Mouse (Mus musculus) MEL (cell line): ENCODE data around the gene Vill. TPM values are rescaled to one million over a fixed set of nuclear protein-coding genes. Genes with fewer than 3 reads are reported as not detected.

ENCODE experiments used
- DNase-seq: peaks from one replicate; pipeline ENCODE4 v3.0.0; 2011; ENCODE audit warnings: low read depth, low spot score
- H3K27ac ChIP-seq: 2 replicates; pipeline ENCODE4 v1.5.1; 2012; ENCODE audit warnings: low read depth, mild to moderate bottlenecking, control low read depth, low read length, moderate library complexity; ENCODE audit not compliant: control insufficient read depth
- H3K27me3 ChIP-seq, 2 experiments: fragments of 150-350 bp in 1 of 2; sonication (generic) in 1 of 2; 2 replicates each; pipeline ENCODE4 v1.6.1; 2012; ENCODE audit warnings: low read length in 2 of 2, mild to moderate bottlenecking in 2 of 2, improper control_type of control experiment in 1 of 2, moderate library complexity in 1 of 2; ENCODE audit not compliant: insufficient read depth in 2 of 2, control insufficient read depth in 1 of 2
- H3K36me3 ChIP-seq, 2 experiments: 2 replicates each; pipeline ENCODE4 v1.6.1; 2012 to 2014; ENCODE audit warnings: low read length in 2 of 2, improper control_type of control experiment in 1 of 2, inconsistent platforms in 1 of 2, mild to moderate bottlenecking in 1 of 2; ENCODE audit not compliant: insufficient read depth in 2 of 2, control insufficient read depth in 1 of 2
- H3K4me1 ChIP-seq, 2 experiments: fragments of 150-350 bp in 1 of 2; sonication (generic) in 1 of 2; 2 replicates each; pipeline ENCODE4 v1.6.1; 2012; ENCODE audit warnings: low read length in 2 of 2, improper control_type of control experiment in 1 of 2, mild to moderate bottlenecking in 1 of 2; ENCODE audit not compliant: insufficient read depth in 2 of 2, control insufficient read depth in 1 of 2
- H3K4me3 ChIP-seq, 2 experiments: fragments of 150-350 bp in 1 of 2; sonication (generic) in 1 of 2; 2 replicates each; pipeline ENCODE4 v1.5.1; 2012; ENCODE audit warnings: low read depth in 2 of 2, low read length in 2 of 2, mild to moderate bottlenecking in 2 of 2, moderate library complexity in 2 of 2, control low read depth in 1 of 2, improper control_type of control experiment in 1 of 2; ENCODE audit not compliant: control insufficient read depth in 1 of 2, insufficient read depth in 1 of 2
- H3K79me2 ChIP-seq: 2 replicates; pipeline ENCODE4 v1.6.1; 2012; ENCODE audit warnings: mild to moderate bottlenecking, low read length, moderate library complexity; ENCODE audit not compliant: control insufficient read depth, poor library complexity, insufficient read depth
- H3K9ac ChIP-seq: 2 replicates; pipeline ENCODE4 v1.6.1; 2012; ENCODE audit warnings: low read depth, mild to moderate bottlenecking, control low read depth, low read length, moderate library complexity; ENCODE audit not compliant: control insufficient read depth, poor library complexity, severe bottlenecking
- H3K9me3 ChIP-seq: fragments of 150-350 bp; sonication (generic); replicated peaks from 2 replicates; pipeline ENCODE4 v1.6.1; 2012; ENCODE audit warnings: mild to moderate bottlenecking, low read length, improper control_type of control experiment, moderate library complexity; ENCODE audit not compliant: insufficient read depth
- CTCF ChIP-seq, 3 experiments: IDR thresholded peaks in 2 of 3; conservative IDR thresholded peaks in 1 of 3; 2 replicates each; pipeline ENCODE4 v1.5.1; 2011 to 2012; ENCODE audit warnings: low read length in 3 of 3, low read depth in 2 of 3, mild to moderate bottlenecking in 2 of 3, improper control_type of control experiment in 1 of 3, inconsistent platforms in 1 of 3, mixed read lengths in 1 of 3, moderate library complexity in 1 of 3; ENCODE audit not compliant: control insufficient read depth in 1 of 3, insufficient read depth in 1 of 3, poor library complexity in 1 of 3, severe bottlenecking in 1 of 3
- EP300 ChIP-seq, 2 experiments: IDR thresholded peaks; 2 replicates each; pipeline ENCODE4 v1.6.1; 2011; ENCODE audit warnings: improper control_type of control experiment in 2 of 2, low read length in 2 of 2, low read depth in 1 of 2, mild to moderate bottlenecking in 1 of 2
- ETS1 ChIP-seq: IDR thresholded peaks from 2 replicates; pipeline ENCODE4 v1.6.1; 2012; ENCODE audit warnings: low read depth, mild to moderate bottlenecking, inconsistent platforms, low read length, improper control_type of control experiment, moderate library complexity
- GABPA ChIP-seq: IDR thresholded peaks from 2 replicates; pipeline ENCODE4 v1.6.1; 2012; ENCODE audit warnings: low read depth, mild to moderate bottlenecking, inconsistent platforms, low read length, improper control_type of control experiment, moderate library complexity
- GATA1 ChIP-seq: IDR thresholded peaks from 2 replicates; pipeline ENCODE4 v1.6.1; 2011; ENCODE audit warnings: low read depth, low read length, improper control_type of control experiment
- KAT2A ChIP-seq: conservative IDR thresholded peaks from 2 replicates; pipeline ENCODE4 v1.6.1; 2012; ENCODE audit warnings: low read depth, low read length, improper control_type of control experiment, inconsistent platforms
- MXI1 ChIP-seq: IDR thresholded peaks from 2 replicates; pipeline ENCODE4 v1.6.1; 2011; ENCODE audit warnings: mild to moderate bottlenecking, low read depth, low read length, improper control_type of control experiment
- MYB ChIP-seq: IDR thresholded peaks from 2 replicates; pipeline ENCODE4 v1.6.1; 2011; ENCODE audit warnings: mild to moderate bottlenecking, low read depth, low read length, improper control_type of control experiment
- NRF1 ChIP-seq: IDR thresholded peaks from 2 replicates; pipeline ENCODE4 v1.6.1; 2014; ENCODE audit warnings: low read depth, mild to moderate bottlenecking, inconsistent platforms, low read length, improper control_type of control experiment, moderate library complexity; ENCODE audit not compliant: poor library complexity, insufficient read depth, severe bottlenecking
- POLR2AphosphoS2 ChIP-seq: IDR thresholded peaks from 2 replicates; pipeline ENCODE4 v1.6.1; 2011; ENCODE audit warnings: low read length, improper control_type of control experiment
- POLR2AphosphoS5 ChIP-seq: IDR thresholded peaks from 2 replicates; pipeline ENCODE4 v1.6.1; 2012; ENCODE audit warnings: low read depth, borderline replicate concordance, mild to moderate bottlenecking, inconsistent platforms, low read length, moderate library complexity, mixed read lengths
- RCOR1 ChIP-seq: IDR thresholded peaks from 2 replicates; pipeline ENCODE4 v1.6.1; 2012; ENCODE audit warnings: low read depth, mild to moderate bottlenecking, inconsistent platforms, low read length, improper control_type of control experiment
- SIN3A ChIP-seq: IDR thresholded peaks from 2 replicates; pipeline ENCODE4 v1.6.1; 2012; ENCODE audit warnings: low read length, improper control_type of control experiment, inconsistent platforms
- SMC3 ChIP-seq: IDR thresholded peaks from 2 replicates; pipeline ENCODE4 v1.6.1; 2011; ENCODE audit warnings: low read depth, low read length, improper control_type of control experiment
- TAL1 ChIP-seq: IDR thresholded peaks from 2 replicates; pipeline ENCODE4 v1.6.1; 2012; ENCODE audit warnings: mild to moderate bottlenecking, inconsistent platforms, low read length, moderate library complexity, mixed read lengths
- TCF12 ChIP-seq: IDR thresholded peaks from 2 replicates; pipeline ENCODE4 v1.6.1; 2014; ENCODE audit warnings: low read depth, mild to moderate bottlenecking, inconsistent platforms, low read length, improper control_type of control experiment, moderate library complexity
- ZC3H11A ChIP-seq: IDR thresholded peaks from 2 replicates; pipeline ENCODE4 v1.6.1; 2012; ENCODE audit warnings: low read depth, mild to moderate bottlenecking, inconsistent platforms, low read length, improper control_type of control experiment
- ZKSCAN1 ChIP-seq: IDR thresholded peaks from 2 replicates; pipeline ENCODE4 v1.6.1; 2012; ENCODE audit warnings: low read depth, mild to moderate bottlenecking, inconsistent platforms, low read length, improper control_type of control experiment, moderate library complexity
- ZNF384 ChIP-seq: IDR thresholded peaks from 2 replicates; pipeline ENCODE4 v1.6.1; 2012; ENCODE audit warnings: low read depth, mild to moderate bottlenecking, inconsistent platforms, low read length, improper control_type of control experiment
- polyA plus RNA-seq, 2 experiments: library from polyadenylated mRNA; stranded (reverse) in 1 of 2; unstranded in 1 of 2; fragments of >175 nt in 1 of 2; fragments of >200 nt in 1 of 2; gene quantifications; 2 replicates each; pipeline versions ENCODE4 v1.2.1 to v1.2.4; 2012; ENCODE audit warnings: low replicate concordance in 2 of 2, low read depth in 1 of 2; ENCODE audit not compliant: insufficient read length in 2 of 2, insufficient read depth in 1 of 2, missing spikeins in 1 of 2
- total RNA-seq: library from RNA; depleted of rRNA; stranded (reverse); fragments of 300-350 nt; gene quantifications from 2 replicates; pipeline ENCODE4 v1.2.3, GENCODE M21; 2012

Vill gene
- total and polyA plus RNA-seq, 3 experiments = 76.2 to 197 (median 90.9) TPM

DNA sequence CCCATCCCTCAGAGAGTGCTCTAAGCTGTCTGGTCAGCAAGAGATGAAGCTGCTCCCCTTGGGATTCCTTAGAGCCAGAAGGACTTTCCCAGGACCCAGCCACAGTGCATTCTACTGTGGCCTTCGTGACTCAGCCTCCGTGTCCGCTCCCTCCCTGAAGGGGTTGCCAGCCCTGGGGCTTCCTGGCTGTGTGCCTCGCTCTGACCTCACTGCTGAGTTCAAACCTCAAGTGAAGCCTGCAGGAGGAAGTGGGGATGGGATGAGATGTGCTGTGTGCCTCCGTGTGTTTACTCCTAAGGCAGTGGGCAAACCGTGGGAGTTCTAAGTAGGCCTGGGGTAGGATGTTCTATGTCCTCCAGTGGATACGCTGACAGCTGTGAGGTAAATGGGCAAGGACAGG is 16.7 kb upstream of the Vill start:
- Histone ChIP-seq H3K9ac (no peak overlapping the region), H3K79me2 (no peaks in the 10 kb centered on the region), H3K27me3 (no peaks in the 10 kb centered on the region), H3K9me3 (no peaks in the 10 kb centered on the region), H3K4me1 (no peaks in the 10 kb centered on the region), H3K4me3 (no peak overlapping the region), H3K27ac (no peak overlapping the region), H3K36me3 (no peaks in the 10 kb centered on the region; a peak in 1 of 4 replicates)
- TF ChIP-seq POLR2AphosphoS5 (no peak), SMC3 (no peak), MYB (no peak), ZNF384 (no peak), ZC3H11A (no peak), KAT2A (no peak), CTCF (IDR thresholded peaks at IDR 0.05 in 2 of 3, conservative IDR thresholded peaks at IDR 0.05 in 1 of 3; ENCODE audit: control insufficient read depth in 1 of 3, insufficient read depth in 1 of 3, low read depth in 2 of 3, low read length in 3 of 3, poor library complexity in 1 of 3, severe bottlenecking in 1 of 3) (no peak), SIN3A (no peak), MXI1 (no peak), ZKSCAN1 (no peak), NRF1 (no peak)
- no peak for DNase-seq

GRCm38 (mm10) chr9:119037076-119037730 is 15.4 kb upstream of the Vill start:
- peak; percentile 55 for DNase-seq
- H3K79me2 ChIP-seq = no peaks in the 10 kb centered on the region
- no peaks in the 10 kb centered on the region for H3K9me3 ChIP-seq
- no peak overlapping the region for H3K4me3 ChIP-seq
- no peak overlapping the region for H3K9ac ChIP-seq
- no peak overlapping the region for H3K27ac ChIP-seq
- TF ChIP-seq RCOR1 (peak; percentile 25; the same call in 1 of the 2 replicates), ZNF384 (peak; percentile 76), MXI1 (no peak), GABPA (no peak), NRF1 (no peak)
- TF ChIP-seq, all 39 proteins: peak for 2
- no peaks in the 10 kb centered on the region; a peak in 1 of 4 replicates for H3K36me3 ChIP-seq
- no peaks in the 10 kb centered on the region for H3K4me1 ChIP-seq
- H3K27me3 ChIP-seq = no peaks in the 10 kb centered on the region

GRCm38 (mm10) chr9:119038574-119038973 is 14.0 kb upstream of the Vill start:
- H3K27ac ChIP-seq = no peak overlapping the region
- no peaks in the 10 kb centered on the region for H3K9me3 ChIP-seq

More at GRCm38 (mm10) chr9:119038574-119038973, 14.0 kb upstream of the Vill start:
- TF ChIP-seq TCF12 = peak; percentile 33; the same call in 1 of the 2 replicates
- TF ChIP-seq ETS1 = 0 out of 2 replicates have a peak, but pooled peaks have one; percentile 8
- peak; percentile 33; the same call in 1 of the 2 replicates for TF ChIP-seq TAL1
- peak in 1 of 2 experiments; percentile 33; a peak in 2 of 4 replicates for TF ChIP-seq EP300 (IDR thresholded peaks at IDR 0.05; ENCODE audit: low read depth in 1 of 2, low read length in 2 of 2)
- peak; percentile 49 for TF ChIP-seq GATA1
- no peak for TF ChIP-seq SIN3A
- no peak for TF ChIP-seq POLR2AphosphoS2
- peak; percentile 36 for DNase-seq
- no peak overlapping the region for H3K9ac ChIP-seq
- no peaks in the 10 kb centered on the region for H3K4me1 ChIP-seq
- no peak overlapping the region for H3K4me3 ChIP-seq
- no peaks in the 10 kb centered on the region for H3K79me2 ChIP-seq
- H3K27me3 ChIP-seq = no peaks in the 10 kb centered on the region
- H3K36me3 ChIP-seq = no peaks in the 10 kb centered on the region; a peak in 1 of 4 replicates
